Mouse (Mus musculus) retina, adult 2 months (tissue): Measurements from ENCODE around the gene Popdc3.
"Not testable (repeated sequence)": the region's sequence is repeated elsewhere in the genome, so short reads cannot be mapped to it uniquely, and the experiment has no call there.

Experiments used
- DNase-seq: peaks from one replicate; pipeline ENCODE4 v3.0.0-alpha.2; 2012; ENCODE audit warnings: low read depth, low spot score

Gene Popdc3

GRCm38 (mm10) chr10:45194531-45194930, 16.6 kb downstream of the Popdc3 start:
- DNase-seq, result no peak

DNA sequence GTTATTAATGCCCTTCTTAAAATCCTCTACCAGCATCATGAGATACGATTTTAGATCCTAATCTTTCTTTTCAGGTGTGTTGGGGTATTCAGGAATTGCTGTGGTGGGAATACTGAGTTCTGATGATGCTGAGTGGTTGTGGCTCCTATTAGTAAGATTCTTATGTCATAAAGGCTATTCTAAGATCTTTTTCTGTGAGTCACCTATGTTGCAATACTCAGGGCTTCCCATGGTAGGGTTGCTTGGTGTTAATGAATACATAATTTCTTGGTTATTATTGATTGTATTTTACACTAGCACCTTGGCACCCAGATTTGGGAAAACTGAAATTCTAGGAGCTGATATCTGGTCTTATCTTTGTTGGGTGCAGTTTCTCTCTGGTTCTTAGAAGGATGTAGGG, 26.7 kb downstream of the Popdc3 start:
- no peak for DNase-seq

- DNase-seq, result no peak
These were observed 32.3 kb downstream of the Popdc3 start for GRCm38 (mm10) chr10:45210201-45210600.

GRCm38 (mm10) chr10:45216676-45217075, 38.8 kb downstream of the Popdc3 start:
- DNase-seq, result no peak

DNA sequence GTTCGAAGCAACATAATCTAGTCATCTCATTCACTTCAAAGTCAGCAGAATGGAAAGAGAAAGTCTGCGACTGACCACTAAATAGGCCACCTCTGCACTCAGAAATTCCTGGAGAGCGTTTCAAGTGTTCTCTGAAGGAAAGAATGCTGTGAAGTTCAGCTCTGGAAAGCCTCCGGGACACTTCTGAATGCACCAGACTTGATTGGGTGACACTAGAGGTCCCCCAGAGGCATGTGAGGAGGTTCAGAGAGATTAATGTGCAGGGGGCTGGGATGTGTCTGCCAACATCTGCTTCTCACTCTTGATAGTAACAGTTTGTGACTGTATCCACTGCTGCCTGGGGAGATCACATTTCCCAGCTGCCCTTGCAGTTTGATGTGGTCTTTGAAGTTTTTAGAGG, 52.1 kb downstream of the Popdc3 start:
- no peak for DNase-seq

DNA sequence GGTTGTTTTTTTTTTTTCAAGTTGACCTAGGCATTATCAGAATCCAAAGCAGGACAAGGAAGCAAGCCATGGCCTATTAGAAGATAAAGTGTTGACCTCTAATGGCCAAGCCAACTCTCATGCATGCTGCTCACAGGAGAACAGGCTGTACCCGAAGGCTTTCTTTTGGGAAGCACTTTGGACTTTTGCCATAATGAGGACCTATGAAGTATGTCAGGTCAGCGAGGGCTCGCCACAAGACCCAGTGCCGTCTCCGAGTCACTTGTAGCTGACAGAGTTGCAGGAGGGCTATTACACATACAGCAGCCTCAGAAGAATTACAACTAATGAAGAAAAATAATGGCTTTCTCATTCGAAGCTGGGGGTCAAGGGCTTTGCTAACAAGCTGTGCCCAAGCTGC, 55.5 kb downstream of the Popdc3 start:
- no peak for DNase-seq

- no peak for DNase-seq
These were observed 58.4 kb downstream of the Popdc3 start for GRCm38 (mm10) chr10:45236304-45236703.

DNA sequence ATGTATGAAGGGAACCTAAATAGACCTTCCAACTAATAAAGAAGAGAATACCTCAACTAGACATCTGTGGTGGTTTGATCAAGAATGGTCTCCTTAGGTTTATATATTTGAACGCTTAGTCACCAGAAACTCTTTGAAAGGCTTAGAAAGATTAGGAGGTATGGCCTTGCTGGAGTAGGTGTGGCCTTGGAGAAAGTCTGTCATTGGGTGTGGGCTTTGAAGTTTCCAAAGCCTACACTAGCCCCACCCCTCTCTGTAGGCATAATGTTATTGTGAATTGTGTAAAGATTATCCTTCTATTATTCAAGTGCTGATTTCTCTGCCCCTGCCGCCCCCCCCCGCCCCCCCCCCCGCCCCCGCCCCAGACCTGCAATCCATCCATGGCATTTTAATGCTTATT, 59.6 kb downstream of the Popdc3 start:
- DNase-seq, result no peak

DNA sequence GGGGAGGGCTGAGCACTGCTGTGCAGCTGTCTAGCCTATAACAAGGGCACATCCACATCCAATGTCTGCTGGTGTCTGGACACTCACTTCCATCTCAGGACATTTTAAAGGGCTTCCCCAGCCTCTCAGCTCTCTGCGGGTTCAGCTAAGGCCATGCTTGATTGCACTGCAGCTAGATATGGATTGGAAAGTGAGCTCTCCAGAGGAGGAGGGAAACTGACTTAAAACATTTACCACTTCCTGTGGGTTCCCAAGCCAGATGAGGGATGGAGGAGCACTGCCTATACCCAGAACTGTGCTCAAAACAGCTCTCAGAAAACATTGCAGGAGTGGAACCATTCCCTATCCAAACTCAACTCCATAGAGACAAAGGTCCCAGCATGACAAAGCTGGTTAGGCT, 82.6 kb downstream of the Popdc3 start:
- DNase-seq, result no peak

DNA sequence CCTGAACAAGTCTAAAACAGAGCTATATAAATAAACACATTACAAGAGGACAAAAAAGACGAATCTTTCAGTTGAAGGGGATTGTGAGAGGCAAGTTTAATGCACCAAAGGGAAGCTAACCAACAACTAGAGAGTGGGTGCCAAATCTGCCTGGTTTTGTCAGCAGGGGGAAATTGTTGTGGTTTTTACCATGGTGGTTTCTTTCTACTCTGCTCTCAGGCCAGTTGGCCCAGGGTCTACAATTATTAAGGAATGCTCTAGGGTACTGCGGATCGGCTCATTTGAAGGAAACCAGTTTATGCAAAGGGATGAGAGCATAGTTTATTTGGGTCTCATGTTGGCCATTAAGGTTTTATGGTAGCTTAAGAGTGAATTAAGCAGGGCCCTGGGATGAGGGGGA, 84.2 kb downstream of the Popdc3 start:
- DNase-seq, result no peak

GRCm38 (mm10) chr10:45276499-45276898, 98.6 kb downstream of the Popdc3 start:
- no peak for DNase-seq

GRCm38 (mm10) chr10:45276995-45277394, 99.1 kb downstream of the Popdc3 start:
- DNase-seq, result no peak

GRCm38 (mm10) chr10:45285651-45286050, 107.8 kb downstream of the Popdc3 start:
- DNase-seq, result no peak

- no peak for DNase-seq
These were observed 110.5 kb downstream of the Popdc3 start for GRCm38 (mm10) chr10:45288351-45288750.

DNA sequence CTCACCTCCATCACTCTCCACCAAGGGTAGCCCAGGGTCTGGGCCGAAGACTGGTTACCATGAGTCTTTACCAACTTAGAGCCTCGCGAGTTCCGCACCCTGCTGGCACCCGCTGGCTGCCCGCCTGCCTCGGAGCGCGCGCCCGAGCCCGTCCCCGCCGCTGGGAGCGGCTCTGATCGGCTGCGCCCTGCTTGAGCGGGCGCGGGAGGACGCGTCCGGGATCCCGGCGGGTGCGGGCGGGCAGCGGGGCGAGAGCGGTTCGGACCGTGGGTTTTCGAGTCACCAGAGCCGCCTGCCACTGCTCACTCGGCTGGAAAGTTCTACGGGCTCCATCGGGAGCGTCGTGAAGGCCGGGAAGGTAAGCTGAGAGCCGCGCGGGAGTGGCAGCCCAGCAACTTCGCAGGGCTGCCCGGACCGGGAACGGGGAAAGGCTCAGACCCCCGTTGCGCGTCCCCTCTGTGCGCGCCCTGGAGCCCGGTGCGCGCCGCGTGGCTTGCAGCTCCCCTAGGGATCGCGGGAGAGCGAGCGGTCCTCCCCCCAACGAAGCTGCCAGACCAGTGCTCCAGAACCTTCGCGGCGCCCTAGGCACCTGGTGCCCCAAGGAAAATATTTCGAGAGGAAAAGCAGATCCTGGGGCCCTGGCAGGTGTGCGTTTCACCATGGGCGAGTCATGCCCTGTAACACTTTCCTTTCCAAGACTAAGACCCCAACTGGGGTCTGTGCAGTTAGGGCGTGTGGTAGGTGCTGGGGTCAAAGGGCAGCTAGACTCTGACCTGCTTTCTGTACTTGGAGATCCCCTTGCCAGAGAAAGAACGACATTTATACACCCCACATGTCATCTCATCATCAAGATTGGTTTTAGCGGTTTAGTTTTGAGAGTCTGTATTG, 111.6 kb downstream of the Popdc3 start:
- DNase-seq, result no peak

DNA sequence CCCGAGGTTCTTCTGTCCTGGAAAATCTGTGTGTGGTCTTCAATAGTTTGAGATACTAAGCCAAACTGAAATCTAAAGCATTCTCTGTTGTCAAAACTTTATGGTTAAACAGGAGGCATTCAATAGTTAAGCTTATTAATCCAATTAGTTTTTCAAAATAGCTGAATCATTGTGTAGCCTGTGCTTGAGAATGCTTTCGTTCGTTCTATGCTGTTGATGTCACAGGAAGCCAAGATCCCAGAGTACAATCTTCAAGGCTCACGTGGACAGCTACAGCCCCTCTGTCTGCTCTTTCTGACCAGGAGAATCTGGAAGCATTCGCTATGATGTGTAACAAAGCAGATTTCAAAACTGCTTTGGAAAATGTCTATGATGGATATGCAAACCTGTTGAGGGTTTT, 112.7 kb downstream of the Popdc3 start:
- no peak for DNase-seq

- not testable (repeated sequence) for DNase-seq
These were observed 114.3 kb downstream of the Popdc3 start for GRCm38 (mm10) chr10:45292159-45292558.

DNA sequence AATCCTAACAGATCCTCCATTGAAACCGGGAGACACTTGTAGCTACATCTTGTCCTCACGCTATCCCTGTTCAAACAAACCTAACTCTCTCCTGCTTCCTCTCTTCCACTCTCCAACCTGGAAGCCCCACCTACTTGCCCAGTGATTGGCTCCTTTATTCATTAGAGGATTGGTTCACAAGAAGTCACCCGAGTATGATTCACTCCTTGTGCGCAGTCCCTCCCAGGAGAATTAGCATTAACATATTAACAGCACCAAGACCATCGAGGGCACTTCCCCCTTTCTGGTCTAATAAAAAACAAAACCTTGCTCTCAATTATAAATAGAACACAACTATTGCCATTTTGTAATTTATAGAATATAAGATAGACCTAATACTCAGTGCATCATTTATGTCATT, 117.2 kb downstream of the Popdc3 start:
- DNase-seq, result no peak

- DNase-seq, result no peak
These were observed 120.6 kb downstream of the Popdc3 start for GRCm38 (mm10) chr10:45298503-45298902.

DNA sequence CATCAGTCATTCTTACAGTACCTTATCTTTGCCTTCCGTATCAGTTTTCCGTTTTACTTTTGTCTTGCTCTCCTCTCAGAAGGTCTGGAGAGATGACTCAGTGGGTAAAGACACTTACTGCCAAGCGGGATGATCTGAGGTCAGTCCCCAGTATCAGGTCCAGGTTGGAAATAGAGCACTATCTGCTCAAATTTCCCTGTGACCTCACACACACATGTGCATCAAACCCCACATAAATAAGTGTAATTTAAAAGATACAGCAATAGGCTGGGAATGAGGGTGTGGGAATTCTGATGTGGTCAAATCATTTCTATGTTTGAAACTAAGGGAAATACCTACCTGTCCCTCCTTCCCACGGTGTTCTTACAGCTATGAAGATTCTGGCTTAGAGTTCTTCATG, 121.6 kb downstream of the Popdc3 start:
- DNase-seq, result no peak

DNA sequence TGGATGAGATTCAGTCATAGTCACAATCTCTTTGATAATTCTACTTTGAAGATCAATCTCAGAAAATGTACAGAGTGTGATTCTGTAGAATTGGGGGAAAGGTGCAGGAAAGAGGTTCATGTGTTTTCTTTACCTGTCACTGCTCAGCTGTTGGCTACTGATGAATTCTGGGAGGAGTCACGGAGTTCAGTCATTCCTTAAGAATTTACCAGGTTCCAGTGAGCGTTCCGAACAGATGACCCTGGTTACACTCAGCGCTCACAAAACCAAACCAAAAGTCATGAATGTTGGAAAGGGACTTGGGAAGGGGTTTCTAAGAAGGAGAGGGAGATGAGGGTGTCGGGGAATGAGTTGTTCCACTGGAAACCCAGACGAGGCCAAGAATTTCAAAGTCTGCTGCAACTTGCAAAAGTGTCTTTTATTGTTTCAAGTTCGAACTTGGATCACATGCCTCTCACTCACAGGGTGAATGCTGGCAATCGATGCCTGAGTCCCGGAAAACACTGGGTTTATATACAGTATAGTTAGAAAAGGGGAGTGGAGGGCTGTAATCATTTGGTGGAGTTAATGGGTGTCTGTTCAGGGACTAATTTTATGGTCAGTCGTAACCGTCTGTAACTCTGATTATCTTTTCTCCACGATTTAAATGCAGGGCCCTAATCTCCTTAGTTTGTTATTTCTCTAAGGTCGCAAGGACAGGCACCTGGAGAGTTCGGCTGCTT, 125.6 kb downstream of the Popdc3 start:
- DNase-seq, result no peak

DNA sequence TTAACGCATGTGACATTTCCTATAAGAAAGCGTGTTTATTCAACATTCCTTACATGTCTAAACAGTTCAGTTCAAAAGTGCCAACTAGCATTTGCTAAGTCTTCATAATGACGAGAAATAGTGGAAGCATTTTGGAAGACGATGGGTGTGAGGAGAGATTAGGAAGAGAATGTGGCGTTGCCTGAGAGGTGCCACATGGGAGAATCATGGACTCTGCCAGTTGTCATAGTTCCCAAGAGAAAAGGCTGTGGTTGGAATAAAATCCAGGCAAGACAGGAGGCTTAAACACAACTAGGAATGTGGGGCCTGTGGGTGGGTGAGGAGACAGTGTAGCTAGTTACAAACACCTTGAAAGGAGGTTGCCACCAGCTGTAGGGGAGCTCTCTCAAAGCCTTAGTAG, 127.3 kb downstream of the Popdc3 start:
- no peak for DNase-seq

DNA sequence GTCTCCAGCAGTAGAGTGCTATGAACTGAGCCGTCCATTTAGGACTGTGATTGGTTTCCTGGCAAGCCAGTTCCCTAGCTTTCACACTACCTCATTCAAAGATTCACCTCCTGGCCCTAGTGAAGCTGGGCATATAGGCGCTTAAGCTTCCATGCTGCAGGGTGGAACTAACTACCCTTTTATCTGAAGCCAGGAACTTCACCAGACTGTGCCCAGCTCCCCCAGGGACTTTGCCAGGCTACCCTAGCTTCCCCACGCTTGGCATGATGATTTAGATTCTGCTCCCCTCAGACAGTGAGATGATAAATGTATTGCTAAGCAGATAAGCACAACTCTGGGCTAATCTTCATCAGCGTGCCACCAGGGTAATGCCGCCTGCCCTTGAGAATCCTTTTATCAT, 133.2 kb downstream of the Popdc3 start:
- no peak for DNase-seq
